Mouse (Mus musculus) neural tube, embryonic 11.5 days (tissue): Measurements from ENCODE around the gene Cux2. TPM values are rescaled to one million over a fixed set of nuclear protein-coding genes. Genes with fewer than 3 reads are reported as not detected.
A peak's percentile ranks its signal among the peaks of the same experiment; 100 is the strongest.

Experiments used
- ATAC-seq: fragments of 200-750 bp; cut with Nextera tagmentation; 2 replicates; pipeline ENCODE4 v1.8.0; 2017; ENCODE audit warnings: moderate number of reproducible peaks, mild to moderate bottlenecking, moderate TSS enrichment, moderate library complexity; ENCODE audit not compliant: insufficient read depth, low FRiP score, low TSS enrichment
- DNase-seq: peaks from one replicate; pipeline ENCODE4 v3.0.0-alpha.2; 2015; ENCODE audit warnings: low spot score
- H3K27ac ChIP-seq: fragments of 300-500 bp; sonication (generic); 2 replicates; pipeline ENCODE4 v1.5.1; 2014; ENCODE audit warnings: low read depth, mild to moderate bottlenecking, low read length
- H3K27me3 ChIP-seq: fragments of 300-500 bp; sonication (generic); 2 replicates; pipeline ENCODE4 v1.6.1; 2014; ENCODE audit warnings: mild to moderate bottlenecking, low read length, mixed read lengths; ENCODE audit not compliant: control insufficient read depth, insufficient read depth
- H3K36me3 ChIP-seq: fragments of 300-500 bp; sonication (generic); 2 replicates; pipeline ENCODE4 v1.6.1; 2014; ENCODE audit warnings: mild to moderate bottlenecking, low read length, moderate library complexity, mixed read lengths; ENCODE audit not compliant: control insufficient read depth, insufficient read depth
- H3K4me1 ChIP-seq: fragments of 300-500 bp; sonication (generic); 2 replicates; pipeline ENCODE4 v1.6.1; 2014; ENCODE audit warnings: low read length, mixed read lengths; ENCODE audit not compliant: control insufficient read depth, insufficient read depth
- H3K4me2 ChIP-seq: fragments of 300-500 bp; sonication (generic); 2 replicates; pipeline ENCODE4 v1.6.1; 2014; ENCODE audit warnings: low read depth, mild to moderate bottlenecking, moderate library complexity
- H3K4me3 ChIP-seq: fragments of 300-500 bp; sonication (generic); 2 replicates; pipeline ENCODE4 v1.5.1; 2014; ENCODE audit warnings: low read depth, low read length
- H3K9ac ChIP-seq: fragments of 300-500 bp; sonication (generic); 2 replicates; pipeline ENCODE4 v1.6.1; 2014; ENCODE audit warnings: mild to moderate bottlenecking, low read length
- H3K9me3 ChIP-seq: fragments of 300-500 bp; sonication (generic); 2 replicates; pipeline ENCODE4 v1.6.1; 2016; ENCODE audit warnings: low read length; ENCODE audit not compliant: control insufficient read depth
- WGBS: fragments of 180-500 bp; shearing (Covaris S2); extraction: QIAGEN DNeasy Blood & Tissue Kit; methylation state at CpG from one replicate; pipeline ENCODE4 v1.1.7; 2014; 5-methylcytosine and 5-hydroxymethylcytosine counted together
- polyA plus RNA-seq: library from polyadenylated mRNA; unstranded; fragments of >200 nt; fragmentation: Nextera tagmentation; extraction: Ambion mirVana; gene quantifications from 2 replicates; pipeline ENCODE4 v1.2.1, GENCODE M21; 2014

The Cux2 gene
- polyA plus RNA-seq, 1 experiment from 2014 or later = 12.7 TPM

DNA sequence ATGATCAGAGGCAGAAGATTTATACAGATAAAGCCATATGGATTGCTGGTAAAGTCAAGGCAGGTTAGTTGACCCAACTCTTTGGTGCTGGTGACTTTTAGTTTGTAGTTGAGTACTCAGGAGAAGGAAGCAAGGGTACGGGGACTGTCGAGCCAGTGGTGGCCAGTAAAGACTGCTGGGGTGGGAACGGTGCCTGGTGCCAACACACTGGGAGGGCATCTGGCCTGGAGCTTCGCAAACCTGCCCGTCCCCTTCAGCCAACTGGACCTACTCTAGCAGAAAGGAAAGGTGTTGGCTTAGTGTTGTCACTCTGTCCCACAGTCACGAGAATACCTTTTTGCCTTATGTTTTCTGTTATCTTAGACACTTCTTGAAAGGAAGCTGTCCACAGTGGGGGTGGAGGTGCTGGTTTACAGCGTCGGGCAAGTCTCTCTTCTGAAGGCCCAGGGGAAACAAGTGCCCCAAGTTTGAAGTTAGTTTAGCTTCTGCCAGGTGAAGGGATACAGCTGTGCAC, 234.0 kb downstream of the Cux2 start:
- Histone ChIP-seq H3K4me2 (no peak overlapping the region), H3K27me3 (no peaks in the 10 kb centered on the region), H3K36me3 (peaks cover 45% of the 10 kb centered on the region), H3K9me3 (no peaks in the 10 kb centered on the region), H3K27ac (no peak overlapping the region), H3K9ac (no peak overlapping the region), H3K4me3 (no peak overlapping the region), H3K4me1 (no peaks in the 10 kb centered on the region)
- 95% methylated on average over 8 of the region's 8 CpGs for WGBS
- no peak for DNase-seq
- no peak for ATAC-seq

- Histone ChIP-seq H3K4me3 (no peak overlapping the region), H3K36me3 (peaks cover 47% of the 10 kb centered on the region), H3K9ac (no peak overlapping the region), H3K27me3 (no peaks in the 10 kb centered on the region), H3K27ac (no peak overlapping the region), H3K4me1 (no peaks in the 10 kb centered on the region), H3K4me2 (no peak overlapping the region), H3K9me3 (no peaks in the 10 kb centered on the region)
- DNase-seq (no peak), ATAC-seq (no peak)
- 70% methylated on average over 3 of the region's 3 CpGs for WGBS
Observed at GRCm38 (mm10) chr5:121815067-121815466, 234.8 kb downstream of the Cux2 start.

DNA sequence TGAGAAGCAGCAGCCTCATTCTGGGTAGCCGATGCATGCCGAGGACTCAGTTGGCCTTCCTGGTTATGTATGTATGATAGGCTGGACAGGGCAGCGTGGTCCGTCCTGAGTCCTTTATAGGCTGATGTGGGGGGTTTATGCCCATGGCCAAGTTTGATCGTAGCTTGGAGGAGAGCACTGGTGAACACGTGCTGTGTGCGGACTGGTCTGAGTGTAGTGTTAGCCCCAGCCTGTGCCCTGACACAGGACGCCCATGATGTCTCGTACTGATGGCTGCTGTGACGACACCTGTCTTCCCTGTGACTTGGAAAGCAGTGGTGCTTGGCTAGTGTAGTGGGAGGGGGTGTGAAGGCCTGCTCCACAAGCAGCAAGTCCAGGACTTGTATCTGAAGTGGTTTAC, 236.2 kb downstream of the Cux2 start:
- Histone ChIP-seq H3K4me1 (no peaks in the 10 kb centered on the region), H3K36me3 (peaks cover 46% of the 10 kb centered on the region)
- 97% methylated on average over 10 of the region's 10 CpGs for WGBS

GRCm38 (mm10) chr5:121812526-121813243, 237.2 kb downstream of the Cux2 start:
- H3K4me1 ChIP-seq = no peaks in the 10 kb centered on the region
- no peaks in the 10 kb centered on the region for H3K9me3 ChIP-seq
- H3K36me3 ChIP-seq = peaks cover 39% of the 10 kb centered on the region
- H3K4me3 ChIP-seq = no peak overlapping the region
- DNase-seq (no peak), ATAC-seq (no peak)
- H3K27ac ChIP-seq = 0 out of 2 replicates have a peak overlapping the region, but pooled peaks have one; percentile 10
- no peaks in the 10 kb centered on the region for H3K27me3 ChIP-seq
- H3K4me2 ChIP-seq = no peak overlapping the region
- 86% methylated on average over 7 of the region's 7 CpGs for WGBS
- H3K9ac ChIP-seq = no peak overlapping the region

More for the DNA sequence above, 236.2 kb downstream of the Cux2 start:
- H3K4me2 ChIP-seq = no peak overlapping the region
- no peak for ATAC-seq
- H3K4me3 ChIP-seq = no peak overlapping the region
- no peaks in the 10 kb centered on the region for H3K9me3 ChIP-seq
- H3K27me3 ChIP-seq = no peaks in the 10 kb centered on the region
- no peak overlapping the region for H3K9ac ChIP-seq
- H3K27ac ChIP-seq = no peak overlapping the region
- no peak for DNase-seq

DNA sequence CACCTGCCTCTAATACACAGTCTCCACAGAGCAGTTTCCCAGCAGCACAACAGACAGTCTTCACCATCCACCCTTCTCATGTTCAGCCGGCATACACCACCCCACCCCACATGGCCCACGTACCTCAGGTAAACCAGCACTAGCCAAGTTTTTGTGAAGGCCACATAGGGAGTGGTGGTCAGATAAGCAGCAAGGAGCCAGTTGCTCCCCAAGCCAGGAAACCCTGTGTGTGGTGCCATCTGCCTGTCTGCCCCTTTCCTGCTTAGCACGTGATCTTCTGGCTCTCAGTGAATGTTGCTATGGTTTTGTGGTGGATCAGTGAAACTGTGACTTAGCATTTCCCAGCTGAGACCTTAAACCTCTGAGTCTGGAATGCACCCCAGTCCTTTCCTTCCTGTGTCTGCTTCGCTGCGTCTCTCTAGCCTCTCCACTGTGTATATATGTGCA, 238.4 kb downstream of the Cux2 start:
- Histone ChIP-seq H3K9me3 (no peaks in the 10 kb centered on the region), H3K36me3 (peaks cover 30% of the 10 kb centered on the region), H3K4me3 (no peak overlapping the region), H3K4me2 (no peak overlapping the region), H3K9ac (no peak overlapping the region), H3K27me3 (no peaks in the 10 kb centered on the region), H3K4me1 (no peaks in the 10 kb centered on the region), H3K27ac (no peak overlapping the region)
- no peak for DNase-seq
- WGBS = 95% methylated on average over 5 of the region's 5 CpGs
- no peak for ATAC-seq

DNA sequence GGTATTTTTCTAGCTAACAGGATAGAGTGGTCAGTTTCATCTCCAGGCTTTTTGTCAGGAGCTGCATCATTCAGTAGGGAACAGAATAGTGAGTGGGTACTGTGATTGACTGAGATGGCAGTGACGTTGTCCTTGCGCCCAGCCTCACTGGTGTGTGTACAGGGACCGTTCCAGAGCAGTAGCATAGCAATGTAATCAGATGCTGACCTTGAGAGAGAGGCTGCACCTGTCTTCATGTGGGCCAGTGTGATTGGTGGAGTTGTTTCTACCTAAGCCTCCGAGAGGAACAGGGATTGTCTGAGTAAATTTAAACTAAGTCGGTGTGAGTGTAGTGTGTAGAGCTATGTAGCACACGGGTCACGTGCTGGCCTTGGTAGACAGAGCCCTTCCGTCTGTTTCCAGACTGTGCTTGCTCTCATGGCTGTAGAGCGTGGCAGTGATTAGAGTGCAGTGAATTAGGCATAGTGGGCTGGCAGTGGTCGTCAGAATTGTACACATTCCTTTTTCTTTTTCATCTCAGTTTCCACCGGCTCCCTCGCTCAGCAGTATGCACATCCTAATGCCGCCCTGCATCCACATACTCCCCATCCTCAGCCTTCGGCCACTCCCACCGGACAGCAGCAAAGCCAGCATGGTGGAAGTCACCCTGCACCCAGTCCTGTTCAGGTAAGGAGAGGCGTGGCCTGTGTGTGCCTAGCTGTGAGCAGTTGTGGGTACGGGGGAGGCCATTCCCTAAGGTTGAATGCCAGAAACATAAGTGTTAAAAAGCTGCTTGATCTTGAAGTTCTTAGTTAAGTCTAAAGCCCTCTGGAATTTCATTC, 239.4 kb downstream of the Cux2 start:
- Histone ChIP-seq H3K27me3 (no peaks in the 10 kb centered on the region), H3K36me3 (peaks cover 26% of the 10 kb centered on the region), H3K9me3 (no peaks in the 10 kb centered on the region), H3K4me1 (no peaks in the 10 kb centered on the region), H3K27ac (no peak overlapping the region), H3K9ac (no peak overlapping the region), H3K4me2 (no peak overlapping the region), H3K4me3 (no peak overlapping the region)
- DNase-seq (no peak), ATAC-seq (no peak)
- WGBS = 93% methylated on average over 17 of the region's 17 CpGs

GRCm38 (mm10) chr5:121809667-121810224, 240.2 kb downstream of the Cux2 start:
- Histone ChIP-seq H3K4me2 (no peak overlapping the region), H3K9me3 (no peaks in the 10 kb centered on the region), H3K36me3 (peaks cover 26% of the 10 kb centered on the region), H3K27ac (no peak overlapping the region), H3K4me3 (no peak overlapping the region), H3K9ac (no peak overlapping the region), H3K4me1 (no peaks in the 10 kb centered on the region), H3K27me3 (no peaks in the 10 kb centered on the region)
- ATAC-seq (no peak), DNase-seq (no peak)
- 78% methylated on average over 5 of the region's 5 CpGs for WGBS

GRCm38 (mm10) chr5:121808202-121808601, 241.7 kb downstream of the Cux2 start:
- WGBS = 91% methylated on average over 2 of the region's 2 CpGs
- H3K36me3 ChIP-seq = peaks cover 22% of the 10 kb centered on the region
- DNase-seq = no peak

More at GRCm38 (mm10) chr5:121808202-121808601, 241.7 kb downstream of the Cux2 start:
- H3K4me1 ChIP-seq = no peaks in the 10 kb centered on the region
- no peak overlapping the region for H3K9ac ChIP-seq
- no peaks in the 10 kb centered on the region for H3K27me3 ChIP-seq
- no peak for ATAC-seq
- H3K27ac ChIP-seq = no peak overlapping the region
- H3K4me2 ChIP-seq = no peak overlapping the region
- H3K4me3 ChIP-seq = no peak overlapping the region
- no peaks in the 10 kb centered on the region for H3K9me3 ChIP-seq
